Mouse (Mus musculus) G1E-ER4 (cell line): ENCODE measurements around the gene Mug2. TPM values are rescaled to one million over a fixed set of nuclear protein-coding genes. Genes with fewer than 3 reads are reported as not detected.
"Not testable (repeated sequence)": the region's sequence is repeated elsewhere in the genome, so short reads cannot be mapped to it uniquely, and the experiment has no call there.

Experiments
- GATA1 ChIP-seq: IDR thresholded peaks from one replicate; pipeline ENCODE4 v1.8.0; 2012; ENCODE audit warnings: low read length, inconsistent platforms
- polyA plus RNA-seq: library from polyadenylated mRNA; stranded (reverse); fragments of >175 nt; gene quantifications from 2 replicates; pipeline ENCODE4 v1.2.3, GENCODE M21; 2012

The Mug2 gene
- polyA plus RNA-seq = not detected in 2 replicates

DNA sequence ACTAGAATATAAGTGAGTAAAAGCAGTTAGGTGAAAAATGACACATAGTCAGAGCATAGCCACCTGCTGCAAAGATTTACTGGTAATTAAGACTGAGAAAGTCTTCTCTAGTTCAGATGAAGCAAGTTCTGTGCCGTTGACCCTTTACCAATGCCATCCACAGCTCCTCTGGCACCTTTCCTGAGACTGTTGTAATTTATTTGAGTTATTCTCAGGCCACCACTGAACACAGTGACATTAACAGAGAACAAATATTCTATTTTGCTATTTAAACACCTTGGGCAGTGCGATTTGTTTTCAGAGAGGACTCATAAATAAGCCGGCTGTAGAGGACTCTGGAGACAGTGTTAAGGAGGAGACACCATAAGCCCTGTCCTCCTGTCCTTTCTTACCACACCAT is at the start of gene Mug2:
TSS of gene Mug2 (plus strand) at position 301 of the 400 bp plus-strand sequence.
- not testable (repeated sequence) for TF ChIP-seq GATA1

DNA sequence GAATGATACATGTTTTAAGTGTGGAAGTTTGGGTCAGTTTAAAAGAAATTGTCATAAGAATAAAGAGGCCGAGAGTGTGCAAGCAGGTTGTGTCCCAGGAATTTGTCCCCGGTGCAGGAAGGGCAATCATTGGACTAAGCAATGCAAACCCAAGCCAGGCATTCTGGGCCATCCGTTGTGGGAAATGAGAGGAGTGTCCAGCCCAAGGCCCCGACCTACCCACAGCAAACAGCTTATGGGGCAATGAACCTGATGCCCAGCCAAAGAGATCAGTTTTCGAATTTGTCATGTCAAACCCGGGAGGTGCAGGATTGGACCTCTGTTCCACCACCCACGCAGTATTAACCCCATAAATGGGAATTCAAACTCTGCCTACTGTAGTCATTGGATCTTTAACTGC is 30.9 kb upstream of the Mug2 start:
- no peak for TF ChIP-seq GATA1

DNA sequence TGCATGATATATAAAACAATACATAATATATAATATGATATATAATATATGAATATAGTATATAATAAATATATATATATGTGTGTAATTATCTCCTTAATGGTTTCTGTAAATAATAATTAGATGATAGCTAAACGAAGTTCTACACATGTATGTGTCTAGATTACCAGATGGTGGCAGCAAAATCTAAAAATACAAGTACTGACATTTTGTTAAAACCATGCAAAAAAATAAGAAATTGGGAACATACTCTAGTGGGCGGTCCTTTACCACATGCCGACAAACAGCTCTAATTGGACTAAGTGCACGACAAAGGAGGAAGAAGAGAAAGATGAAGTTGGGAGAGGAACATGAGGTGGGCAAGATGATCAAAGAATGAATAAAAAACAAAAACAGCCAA is 94.3 kb downstream of the Mug2 start:
- no peak for TF ChIP-seq GATA1

DNA sequence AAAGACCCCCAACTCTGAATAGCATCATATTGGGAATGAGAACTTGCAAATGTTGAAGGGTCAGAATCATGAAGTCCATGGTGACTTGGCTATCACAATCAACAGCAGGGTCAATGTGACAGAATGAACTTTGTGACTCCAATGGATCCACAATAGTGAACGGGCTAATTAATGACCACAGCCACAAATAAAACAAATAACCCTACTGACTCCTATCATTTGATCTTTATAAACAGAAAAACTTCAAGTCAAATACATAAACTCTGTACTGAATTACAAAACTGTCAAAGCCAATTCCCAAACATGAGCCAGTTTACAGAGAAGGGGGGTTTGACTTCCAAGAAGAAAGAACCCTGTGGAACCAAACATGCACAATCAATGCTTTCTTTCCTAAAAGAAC is 95.1 kb downstream of the Mug2 start:
- TF ChIP-seq GATA1 = no peak

DNA sequence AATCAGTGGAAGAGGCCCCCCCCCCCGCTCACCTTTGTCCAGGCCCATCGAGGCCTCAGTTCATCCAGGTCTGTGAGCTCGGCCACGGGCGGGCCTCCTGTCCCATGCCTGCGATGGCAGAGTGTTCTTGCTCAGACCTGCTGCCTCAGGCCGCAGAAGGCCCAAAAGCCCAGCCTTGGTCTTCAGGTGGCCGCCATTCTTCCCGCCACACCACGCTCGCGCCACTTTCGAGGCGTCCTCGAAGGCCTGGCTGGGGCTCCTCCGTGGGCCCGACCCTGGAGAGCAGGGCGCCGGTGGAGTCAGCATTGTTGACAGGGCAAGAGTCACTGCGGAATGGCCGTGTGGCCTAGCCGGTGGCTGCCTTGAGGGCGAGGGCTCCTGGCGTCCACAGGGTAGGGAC is 110.4 kb downstream of the Mug2 start:
- TF ChIP-seq GATA1 = no peak

DNA sequence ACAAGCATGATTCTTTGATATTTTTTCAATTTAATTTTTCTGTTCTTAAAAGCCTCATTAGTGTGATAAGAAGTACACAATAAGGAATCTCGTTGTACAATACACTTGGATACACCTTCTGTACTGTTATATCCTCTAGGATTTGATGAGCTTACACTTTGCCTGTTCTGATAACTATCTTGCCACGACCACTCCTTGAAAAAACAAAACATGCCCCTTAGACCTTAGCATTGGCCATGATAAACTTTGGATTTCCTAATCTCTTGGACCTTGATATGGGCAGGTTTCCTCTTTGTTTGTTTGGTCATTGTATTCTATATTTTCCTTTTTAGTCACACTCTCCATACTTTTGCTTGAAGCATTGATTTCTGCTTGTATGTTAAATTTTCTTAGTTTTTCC is 123.0 kb downstream of the Mug2 start:
- no peak for TF ChIP-seq GATA1

Other genes starting within 250 kb of the Mug2 start
- gene Mug1, start 168.2 kb upstream of the Mug2 start, polyA plus RNA-seq = 0.02 TPM in 1 of 2 replicates, not detected in the other